Mouse (Mus musculus) liver, embryonic 15.5 days (tissue): ENCODE measurements at regions not wholly inside any gene's neighbourhood (a gene's known extent, or its start where the extent isn't known, plus 50 kb on each side); places are given as distances from the start of the nearest gene placed in this dataset.

Experiments used
- ATAC-seq: fragments of 200-750 bp; cut with Nextera tagmentation; 2 replicates; pipeline ENCODE4 v1.8.0; 2017; ENCODE audit warnings: moderate number of reproducible peaks, mild to moderate bottlenecking, moderate library complexity; ENCODE audit not compliant: insufficient read depth
- H3K27ac ChIP-seq: fragments of 300-500 bp; sonication (generic); replicated peaks from 2 replicates; pipeline ENCODE4 v1.5.1; 2015; ENCODE audit warnings: mild to moderate bottlenecking, inconsistent platforms
- H3K27me3 ChIP-seq: fragments of 300-500 bp; sonication (generic); 2 replicates; pipeline ENCODE4 v1.6.1; 2015; ENCODE audit warnings: mild to moderate bottlenecking, inconsistent platforms
- H3K36me3 ChIP-seq: fragments of 300-500 bp; sonication (generic); replicated peaks from 2 replicates; pipeline ENCODE4 v1.6.1; 2015; ENCODE audit warnings: moderate library complexity, mild to moderate bottlenecking, inconsistent platforms
- H3K4me1 ChIP-seq: fragments of 300-500 bp; sonication (generic); replicated peaks from 2 replicates; pipeline ENCODE4 v1.6.1; 2015; ENCODE audit warnings: inconsistent platforms
- H3K4me2 ChIP-seq: fragments of 300-500 bp; sonication (generic); 2 replicates; pipeline ENCODE4 v1.6.1; 2015; ENCODE audit warnings: moderate library complexity, mild to moderate bottlenecking, inconsistent platforms
- H3K4me3 ChIP-seq: fragments of 300-500 bp; sonication (generic); replicated peaks from 2 replicates; pipeline ENCODE4 v1.5.1; 2015; ENCODE audit warnings: mild to moderate bottlenecking, inconsistent platforms
- H3K9ac ChIP-seq: fragments of 300-500 bp; sonication (generic); 2 replicates; pipeline ENCODE4 v1.6.1; 2015; ENCODE audit warnings: moderate library complexity, mild to moderate bottlenecking, inconsistent platforms
- H3K9me3 ChIP-seq: fragments of 300-500 bp; sonication (generic); replicated peaks from 2 replicates; pipeline ENCODE4 v1.6.1; 2016; ENCODE audit warnings: inconsistent platforms
- WGBS: fragments of 180-500 bp; shearing (Covaris S2); methylation state at CpG from one replicate; pipeline ENCODE4 v1.1.7; 2015; ENCODE audit warnings: mixed read lengths; ENCODE audit not compliant: insufficient replicate concordance; 5-methylcytosine and 5-hydroxymethylcytosine counted together

- H3K36me3 ChIP-seq = no peaks in the 10 kb centered on the region
- no peak for ATAC-seq
- no peaks in the 10 kb centered on the region for H3K9me3 ChIP-seq
- no peak overlapping the region for H3K9ac ChIP-seq
- no peak overlapping the region for H3K27ac ChIP-seq
- H3K4me1 ChIP-seq = no peaks in the 10 kb centered on the region
- H3K4me3 ChIP-seq = no peak overlapping the region
- 55% methylated on average over 2 of the region's 2 CpGs for WGBS
- no peaks in the 10 kb centered on the region for H3K27me3 ChIP-seq
- H3K4me2 ChIP-seq = no peak overlapping the region
These were observed 52.8 kb upstream of the Rnf32 start for GRCm38 (mm10) chr5:29142957-29143356.

DNA sequence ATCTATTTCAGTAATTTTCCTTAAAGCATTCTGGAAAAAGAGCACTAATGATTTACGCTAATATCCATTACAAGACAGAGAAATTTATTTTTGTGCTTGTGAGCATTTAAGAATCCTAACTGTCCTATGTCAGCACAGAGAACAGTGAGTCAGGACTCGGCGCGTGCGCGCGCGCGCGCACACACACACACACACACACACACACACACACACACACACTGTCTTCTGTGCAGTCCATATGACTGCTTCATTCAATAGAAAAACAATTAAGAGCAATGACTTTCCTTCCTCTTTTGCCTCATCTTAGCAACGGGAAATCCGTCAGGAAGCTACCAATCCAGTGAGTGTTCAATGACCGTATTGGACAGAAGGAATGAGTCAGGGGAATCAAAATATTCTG lies 53.3 kb upstream of the Rnf32 start:
- 66% methylated on average over 13 of the region's 13 CpGs for WGBS
- Histone ChIP-seq H3K27ac (no peak overlapping the region), H3K9me3 (no peaks in the 10 kb centered on the region)

DNA sequence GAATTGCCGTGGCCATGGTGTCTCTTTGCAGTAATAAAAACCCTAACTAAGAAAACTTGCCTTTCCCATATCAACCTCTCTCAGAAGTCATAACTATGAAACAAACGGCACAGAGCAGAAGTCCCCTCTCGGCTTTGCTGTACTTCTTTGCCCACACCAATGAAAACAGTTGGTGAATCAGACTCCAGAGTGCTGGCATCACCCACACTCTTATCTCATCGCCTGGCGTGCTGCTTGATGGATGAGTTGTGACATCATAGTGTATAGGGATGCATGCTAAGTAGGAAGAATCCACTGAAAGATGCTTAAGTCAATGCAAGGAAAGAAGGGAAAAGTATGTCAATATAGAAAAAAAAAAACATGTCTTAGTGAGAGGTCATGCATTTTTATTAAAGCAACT lies 58.3 kb upstream of the Rnf32 start:
- Histone ChIP-seq H3K4me1 (no peaks in the 10 kb centered on the region), H3K9ac (no peak overlapping the region), H3K36me3 (no peaks in the 10 kb centered on the region), H3K9me3 (no peaks in the 10 kb centered on the region), H3K27ac (no peak overlapping the region), H3K4me3 (no peak overlapping the region), H3K4me2 (no peak overlapping the region), H3K27me3 (no peaks in the 10 kb centered on the region)
- ATAC-seq = no peak
- 32% methylated on average over 5 of the region's 5 CpGs for WGBS

More for the DNA sequence above, 53.3 kb upstream of the Rnf32 start:
- Histone ChIP-seq H3K27me3 (no peaks in the 10 kb centered on the region), H3K4me1 (no peaks in the 10 kb centered on the region), H3K36me3 (no peaks in the 10 kb centered on the region), H3K9ac (no peak overlapping the region), H3K4me2 (no peak overlapping the region), H3K4me3 (no peak overlapping the region)
- ATAC-seq = no peak

GRCm38 (mm10) chr5:29132261-29132660 lies 63.5 kb upstream of the Rnf32 start:
- no peak for ATAC-seq
- Histone ChIP-seq H3K27me3 (no peaks in the 10 kb centered on the region), H3K36me3 (no peaks in the 10 kb centered on the region), H3K4me1 (no peaks in the 10 kb centered on the region), H3K27ac (no peak overlapping the region), H3K9me3 (no peaks in the 10 kb centered on the region), H3K4me2 (no peak overlapping the region), H3K9ac (no peak overlapping the region), H3K4me3 (no peak overlapping the region)
- 40% methylated on average over 3 of the region's 3 CpGs for WGBS

DNA sequence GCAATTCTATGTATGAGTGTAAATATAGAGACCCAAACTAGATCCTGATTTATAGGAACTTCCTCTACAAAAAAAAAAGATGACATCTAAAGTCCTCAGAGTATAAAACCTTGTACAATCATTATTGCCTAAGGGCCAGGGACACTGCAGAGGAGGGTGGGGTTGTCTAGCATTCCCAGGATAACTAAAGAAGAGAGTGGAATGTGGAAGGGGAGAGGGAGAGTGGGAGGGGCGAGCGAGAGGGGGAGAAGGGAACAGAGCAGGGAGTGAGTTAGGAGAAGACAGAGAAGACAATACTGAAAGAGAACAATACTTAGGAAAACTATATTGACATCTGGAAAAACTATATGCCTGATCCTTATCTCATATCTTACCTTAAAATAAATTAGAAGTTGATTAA lies 64.0 kb upstream of the Rnf32 start:
- WGBS = 50% methylated on average over 2 of the region's 2 CpGs
- H3K9ac ChIP-seq = no peak overlapping the region
- ATAC-seq = no peak
- H3K27ac ChIP-seq = no peak overlapping the region
- no peak overlapping the region for H3K4me2 ChIP-seq
- no peaks in the 10 kb centered on the region for H3K27me3 ChIP-seq
- H3K4me3 ChIP-seq = no peak overlapping the region
- H3K4me1 ChIP-seq = no peaks in the 10 kb centered on the region
- H3K36me3 ChIP-seq = no peaks in the 10 kb centered on the region
- H3K9me3 ChIP-seq = no peaks in the 10 kb centered on the region

- H3K36me3 ChIP-seq = no peaks in the 10 kb centered on the region
- 69% methylated on average over 3 of the region's 3 CpGs for WGBS
- no peak overlapping the region for H3K9ac ChIP-seq
- no peak overlapping the region for H3K27ac ChIP-seq
- no peak overlapping the region for H3K4me2 ChIP-seq
- no peak overlapping the region for H3K4me3 ChIP-seq
- no peak for ATAC-seq
- H3K4me1 ChIP-seq = no peaks in the 10 kb centered on the region
- H3K27me3 ChIP-seq = no peaks in the 10 kb centered on the region
- no peaks in the 10 kb centered on the region for H3K9me3 ChIP-seq
These were observed 66.1 kb upstream of the Rnf32 start for GRCm38 (mm10) chr5:29129724-29130123.

DNA sequence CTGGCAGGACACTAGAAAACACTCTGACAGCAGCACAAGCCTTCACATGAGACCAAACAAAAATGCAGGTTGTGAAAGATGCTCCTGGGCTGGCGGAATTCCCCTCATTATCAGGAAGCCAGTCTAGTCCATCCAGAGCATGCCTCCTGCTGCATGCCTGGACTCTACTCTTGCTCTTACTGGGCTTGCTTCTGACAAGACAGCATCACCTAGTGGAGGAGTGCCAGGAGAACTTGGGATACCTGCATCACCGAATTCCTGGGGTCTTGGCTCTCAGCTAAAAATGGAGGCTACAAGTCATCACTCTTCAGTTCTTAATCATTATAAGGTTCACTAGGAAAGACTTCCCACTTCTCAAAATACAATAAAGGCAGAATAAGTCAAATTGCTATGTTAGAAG lies 78.8 kb upstream of the Rnf32 start:
- Histone ChIP-seq H3K27ac (no peak overlapping the region), H3K9ac (no peak overlapping the region), H3K9me3 (no peaks in the 10 kb centered on the region), H3K4me1 (no peaks in the 10 kb centered on the region), H3K4me3 (no peak overlapping the region), H3K4me2 (no peak overlapping the region), H3K27me3 (no peaks in the 10 kb centered on the region), H3K36me3 (no peaks in the 10 kb centered on the region)
- 28% methylated on average over 2 of the region's 2 CpGs for WGBS
- ATAC-seq = no peak

- no peak overlapping the region for H3K27ac ChIP-seq
- no peak overlapping the region for H3K4me2 ChIP-seq
- no peak overlapping the region for H3K4me3 ChIP-seq
- no peak overlapping the region for H3K9ac ChIP-seq
- no peaks in the 10 kb centered on the region for H3K27me3 ChIP-seq
- H3K9me3 ChIP-seq = no peaks in the 10 kb centered on the region
- ATAC-seq = no peak
- no peaks in the 10 kb centered on the region for H3K4me1 ChIP-seq
- no peaks in the 10 kb centered on the region for H3K36me3 ChIP-seq
These were observed 83.3 kb upstream of the Rnf32 start for GRCm38 (mm10) chr5:29112531-29112930.

DNA sequence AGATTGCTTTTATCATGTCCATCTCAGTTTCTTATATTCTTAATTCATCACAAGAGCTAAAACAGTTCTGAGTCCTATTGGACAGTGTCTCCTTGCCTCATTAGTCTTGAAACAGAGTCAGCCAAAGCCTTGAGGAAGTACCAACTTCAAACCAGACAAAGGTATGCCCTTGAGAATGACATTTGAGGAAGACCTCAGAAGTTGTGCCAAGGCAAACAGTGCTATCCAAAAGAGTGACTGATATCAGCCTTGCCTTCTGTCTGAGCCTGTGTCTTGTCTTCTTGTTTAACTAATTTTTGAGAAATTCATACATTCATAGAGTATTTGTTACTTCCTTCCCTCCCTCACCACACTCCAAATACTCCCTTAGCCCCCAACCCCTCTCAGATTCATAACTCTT lies 88.5 kb upstream of the Rnf32 start:
- H3K27ac ChIP-seq = no peak overlapping the region
- no peaks in the 10 kb centered on the region for H3K4me1 ChIP-seq
- no peak overlapping the region for H3K4me2 ChIP-seq
- no peaks in the 10 kb centered on the region for H3K36me3 ChIP-seq
- H3K4me3 ChIP-seq = no peak overlapping the region
- ATAC-seq = no peak
- H3K27me3 ChIP-seq = no peaks in the 10 kb centered on the region
- H3K9ac ChIP-seq = no peak overlapping the region
- no peaks in the 10 kb centered on the region for H3K9me3 ChIP-seq

- Histone ChIP-seq H3K4me1 (no peaks in the 10 kb centered on the region), H3K4me2 (no peak overlapping the region), H3K27ac (no peak overlapping the region), H3K27me3 (no peaks in the 10 kb centered on the region), H3K4me3 (no peak overlapping the region), H3K9me3 (no peaks in the 10 kb centered on the region), H3K9ac (no peak overlapping the region), H3K36me3 (no peaks in the 10 kb centered on the region)
- no peak for ATAC-seq
- 43% methylated on average over 1 of the region's 1 CpGs for WGBS
These were observed 112.5 kb upstream of the Rnf32 start for GRCm38 (mm10) chr5:29083288-29083687.

GRCm38 (mm10) chr5:29054393-29054792 lies 141.4 kb upstream of the Rnf32 start:
- Histone ChIP-seq H3K27ac (no peak overlapping the region), H3K4me3 (no peak overlapping the region), H3K9ac (no peak overlapping the region), H3K4me2 (no peak overlapping the region), H3K36me3 (no peaks in the 10 kb centered on the region), H3K9me3 (no peaks in the 10 kb centered on the region), H3K4me1 (no peaks in the 10 kb centered on the region), H3K27me3 (no peaks in the 10 kb centered on the region)
- 49% methylated on average over 1 of the region's 1 CpGs for WGBS
- ATAC-seq = no peak

- H3K27ac ChIP-seq = no peak overlapping the region
- H3K36me3 ChIP-seq = no peaks in the 10 kb centered on the region
- H3K4me2 ChIP-seq = no peak overlapping the region
- no peaks in the 10 kb centered on the region for H3K4me1 ChIP-seq
- no peaks in the 10 kb centered on the region for H3K9me3 ChIP-seq
- H3K27me3 ChIP-seq = no peaks in the 10 kb centered on the region
- H3K9ac ChIP-seq = no peak overlapping the region
- ATAC-seq = no peak
- no peak overlapping the region for H3K4me3 ChIP-seq
- WGBS = 69% methylated on average over 20 of the region's 20 CpGs
These were observed 159.2 kb upstream of the Rnf32 start for GRCm38 (mm10) chr5:29036636-29037035.
